Mouse (Mus musculus) small intestine, adult 2 months (tissue): ENCODE measurements around the gene Cldn2. TPM values are rescaled to one million over a fixed set of nuclear protein-coding genes. Genes with fewer than 3 reads are reported as not detected.
A peak's percentile ranks its signal among the peaks of the same experiment; 100 is the strongest.

Experiments
- H3K27ac ChIP-seq: fragments of 200-500 bp; 2 replicates; pipeline ENCODE4 v1.5.1; 2012; ENCODE audit warnings: low read depth, low read length, control low read depth, inconsistent platforms; ENCODE audit not compliant: insufficient read depth
- H3K27me3 ChIP-seq: fragments of 200-500 bp; 2 replicates; pipeline ENCODE4 v1.6.1; 2012; ENCODE audit warnings: mild to moderate bottlenecking, moderate library complexity, low read length, inconsistent platforms; ENCODE audit not compliant: control insufficient read depth, insufficient read depth
- H3K36me3 ChIP-seq: fragments of 200-500 bp; 2 replicates; pipeline ENCODE4 v1.6.1; 2012; ENCODE audit warnings: mild to moderate bottlenecking, low read length, control low read depth, inconsistent platforms; ENCODE audit not compliant: control insufficient read depth, insufficient read depth
- H3K4me1 ChIP-seq: fragments of 200-500 bp; 2 replicates; pipeline ENCODE4 v1.6.1; 2012; ENCODE audit warnings: low read length, inconsistent platforms, mixed read lengths; ENCODE audit not compliant: control insufficient read depth, insufficient read depth, insufficient read length
- H3K4me3 ChIP-seq: fragments of 200-500 bp; 2 replicates; pipeline ENCODE4 v1.5.1; 2012; ENCODE audit warnings: low read depth, mild to moderate bottlenecking, control low read depth, inconsistent platforms, low read length, moderate library complexity
- CTCF ChIP-seq: fragments of 200-500 bp; IDR thresholded peaks from 2 replicates; pipeline ENCODE4 v1.5.1; 2012; ENCODE audit warnings: low read depth, mild to moderate bottlenecking, control low read depth, inconsistent platforms, low read length, moderate library complexity, mixed read lengths; ENCODE audit not compliant: insufficient replicate concordance, insufficient read length; ENCODE audit errors: extremely low read depth
- POLR2A ChIP-seq: fragments of 200-500 bp; IDR thresholded peaks from 2 replicates; pipeline ENCODE4 v1.6.1; 2012; ENCODE audit warnings: low read depth, mild to moderate bottlenecking, control low read depth, inconsistent platforms, low read length, moderate library complexity
- WGBS: fragments of 180-500 bp; shearing (Covaris S2); methylation state at CpG from one replicate; pipeline ENCODE4 v1.1.7; 2018; 5-methylcytosine and 5-hydroxymethylcytosine counted together
- polyA plus RNA-seq: library from polyadenylated mRNA; depleted of rRNA; stranded (reverse); fragments of >200 nt; gene quantifications from 2 replicates; pipeline ENCODE4 v1.2.3, GENCODE M21; 2012

The Cldn2 gene
- polyA plus RNA-seq, 1 experiment: 9.9 TPM

- no peak for TF ChIP-seq CTCF
- no peak for TF ChIP-seq POLR2A
Measured at GRCm38 (mm10) chrX:139825402-139825801, 24.8 kb downstream of the Cldn2 start.

GRCm38 (mm10) chrX:139826926-139827325 is 26.3 kb downstream of the Cldn2 start:
- WGBS: 86% methylated on average over 4 of the region's 4 CpGs
- TF ChIP-seq POLR2A: no peak
- no peak for TF ChIP-seq CTCF
- no peak overlapping the region for H3K4me3 ChIP-seq
- H3K36me3 ChIP-seq: 0 out of 2 replicates have a peak, but pooled peaks cover 2% of the 10 kb centered on the region
- H3K27ac ChIP-seq: no peak overlapping the region
- no peaks in the 10 kb centered on the region for H3K4me1 ChIP-seq
- no peaks in the 10 kb centered on the region for H3K27me3 ChIP-seq

More at GRCm38 (mm10) chrX:139825402-139825801, 24.8 kb downstream of the Cldn2 start:
- Histone ChIP-seq H3K4me1 (no peaks in the 10 kb centered on the region), H3K4me3 (no peak overlapping the region), H3K36me3 (0 out of 2 replicates have a peak, but pooled peaks cover 2% of the 10 kb centered on the region), H3K27me3 (no peaks in the 10 kb centered on the region), H3K27ac (no peak overlapping the region)
- 90% methylated on average over 1 of the region's 1 CpGs for WGBS

GRCm38 (mm10) chrX:139828363-139829092 is 27.9 kb downstream of the Cldn2 start:
- no peaks in the 10 kb centered on the region for H3K4me1 ChIP-seq
- TF ChIP-seq POLR2A (no peak), CTCF (no peak)
- H3K36me3 ChIP-seq: 0 out of 2 replicates have a peak, but pooled peaks cover 2% of the 10 kb centered on the region
- WGBS: 86% methylated on average over 6 of the region's 6 CpGs
- H3K27ac ChIP-seq: no peak overlapping the region
- no peak overlapping the region for H3K4me3 ChIP-seq
- no peaks in the 10 kb centered on the region for H3K27me3 ChIP-seq

GRCm38 (mm10) chrX:139832464-139832863 is 31.8 kb downstream of the Cldn2 start:
- Histone ChIP-seq H3K4me3 (no peak overlapping the region), H3K4me1 (no peaks in the 10 kb centered on the region), H3K36me3 (no peaks in the 10 kb centered on the region), H3K27me3 (no peaks in the 10 kb centered on the region), H3K27ac (no peak overlapping the region)
- TF ChIP-seq POLR2A (no peak), CTCF (peak; percentile 12; the same call in 1 of the 2 replicates)
- 16% methylated on average over 5 of the region's 5 CpGs for WGBS

- H3K27me3 ChIP-seq: no peaks in the 10 kb centered on the region
- 56% methylated on average over 3 of the region's 3 CpGs for WGBS
- H3K4me3 ChIP-seq: no peak overlapping the region
- no peaks in the 10 kb centered on the region for H3K36me3 ChIP-seq
- no peak overlapping the region for H3K27ac ChIP-seq
- no peaks in the 10 kb centered on the region for H3K4me1 ChIP-seq
- TF ChIP-seq CTCF (no peak), POLR2A (no peak)
Measured at GRCm38 (mm10) chrX:139839057-139839456, 38.4 kb downstream of the Cldn2 start.

GRCm38 (mm10) chrX:139841091-139841490 is 40.5 kb downstream of the Cldn2 start:
- H3K4me1 ChIP-seq: no peaks in the 10 kb centered on the region
- 80% methylated on average over 6 of the region's 6 CpGs for WGBS
- no peaks in the 10 kb centered on the region for H3K27me3 ChIP-seq
- H3K27ac ChIP-seq: no peak overlapping the region
- TF ChIP-seq POLR2A (no peak), CTCF (no peak)
- H3K4me3 ChIP-seq: no peak overlapping the region
- H3K36me3 ChIP-seq: no peaks in the 10 kb centered on the region

GRCm38 (mm10) chrX:139854795-139855194 is 54.2 kb downstream of the Cldn2 start:
- Histone ChIP-seq H3K36me3 (no peaks in the 10 kb centered on the region), H3K4me3 (no peak overlapping the region), H3K4me1 (no peaks in the 10 kb centered on the region), H3K27ac (no peak overlapping the region), H3K27me3 (no peaks in the 10 kb centered on the region)
- 86% methylated on average over 4 of the region's 4 CpGs for WGBS
- TF ChIP-seq POLR2A (no peak), CTCF (no peak)
